In the genomic region with DNA sequence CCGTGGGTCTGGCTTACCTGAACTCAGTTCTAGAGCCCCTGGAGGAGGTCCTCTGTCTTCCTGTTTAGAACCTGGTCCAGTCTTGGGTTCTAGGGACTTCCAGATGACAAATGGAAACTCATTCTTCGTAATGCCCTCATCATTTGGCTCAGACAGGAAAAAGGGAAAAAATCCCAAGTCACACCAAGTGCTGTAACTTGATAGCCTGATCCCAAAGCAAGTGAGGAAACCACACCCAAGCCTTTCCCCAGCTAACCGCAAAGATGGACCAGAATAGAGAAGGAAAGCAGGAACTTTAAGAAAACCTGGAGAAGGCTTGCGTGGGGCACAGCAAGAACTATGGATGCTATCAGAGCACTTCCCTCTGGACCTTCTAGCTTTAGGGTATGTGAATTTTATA, we compare ENCODE assay signal across 10 mouse cellular contexts.
DNase-seq lines count a peak whose midpoint lies in the region; ATAC-seq and TF ChIP-seq lines count a peak whose summit lies in the region.
"Had no signal": no experiment of that assay in that cellular context is flagged by ENCODE, and none has a peak within 500 bp of the region (broad histone marks: within the 10 kb centered on the region; RNA-seq: fewer than 3 reads in every experiment).

No protein-coding gene starts in this region.

- TF ChIP-seq CTCF in gastrocnemius, adult 2 months (IDR thresholded peaks at IDR 0.05) = no peak
- TF ChIP-seq CTCF in left cerebral cortex, adult 2 months (IDR thresholded peaks at IDR 0.05) = no peak

- no peaks in the 10 kb centered on the region for H3K9me3 ChIP-seq in embryonic facial prominence, embryonic 14.5 days (ENCODE audit: control insufficient read depth, low read length)
- no peaks in the 10 kb centered on the region for H3K9me3 ChIP-seq in hindbrain, embryonic 11.5 days (ENCODE audit: control insufficient read depth, low read length)
- H3K9me3 ChIP-seq: megakaryocyte, embryonic 14.5 days had no signal

- WGBS in embryonic facial prominence, embryonic 14.5 days = 26% methylated on average over 4 of the region's 4 CpGs
- 67% methylated on average over 4 of the region's 4 CpGs for WGBS in hindbrain, embryonic 11.5 days

- H3K4me3 ChIP-seq in gastrocnemius, adult 2 months = peak overlapping the region; percentile 46
- H3K4me3 ChIP-seq in left cerebral cortex, adult 2 months = no peak overlapping the region
- no peak overlapping the region for H3K4me3 ChIP-seq in embryonic facial prominence, embryonic 14.5 days (ENCODE audit: low read depth, low read length)
- H3K4me3 ChIP-seq in hindbrain, embryonic 11.5 days (ENCODE audit: low read depth, low read length) = no peak overlapping the region
- H3K4me3 ChIP-seq: megakaryocyte, embryonic 14.5 days had no signal

- H3K4me2 ChIP-seq in embryonic facial prominence, embryonic 14.5 days (ENCODE audit: low read depth, low read length) = peak overlapping the region; percentile 19; the same call in 1 of the 2 replicates
- H3K4me2 ChIP-seq in hindbrain, embryonic 11.5 days (replicated peaks; ENCODE audit: low read depth, low read length) = no peak overlapping the region

- no peak overlapping the region for H3K9ac ChIP-seq in embryonic facial prominence, embryonic 14.5 days (ENCODE audit: low read depth, low read length)
- no peak overlapping the region for H3K9ac ChIP-seq in hindbrain, embryonic 11.5 days (ENCODE audit: low read depth, low read length)

- no peak for ATAC-seq in embryonic facial prominence, embryonic 14.5 days (ENCODE audit: low read depth)
- no peak for ATAC-seq in hindbrain, embryonic 11.5 days (ENCODE audit: low FRiP score)
- ATAC-seq: intestine, postnatal 0 days had no signal

- no peaks in the 10 kb centered on the region for H3K36me3 ChIP-seq in embryonic facial prominence, embryonic 14.5 days (ENCODE audit: control insufficient read depth, insufficient read depth, low read length)
- H3K36me3 ChIP-seq in hindbrain, embryonic 11.5 days (ENCODE audit: control insufficient read depth, insufficient read depth, low read length) = no peaks in the 10 kb centered on the region

- peaks cover 10% of the 10 kb centered on the region; the same call in 1 of the 2 replicates for H3K4me1 ChIP-seq in embryonic facial prominence, embryonic 14.5 days (ENCODE audit: control insufficient read depth, insufficient read depth, low read length)
- H3K4me1 ChIP-seq in hindbrain, embryonic 11.5 days (replicated peaks; ENCODE audit: control insufficient read depth, insufficient read depth, low read length) = no peaks in the 10 kb centered on the region

- no peak for DNase-seq in gastrocnemius, adult 2 months
- DNase-seq in gastrocnemius, postnatal 14 days = no peak
- DNase-seq in left cerebral cortex, adult 2 months (ENCODE audit: extremely low spot score in 1 of 2, low spot score in 2 of 2) = no peak
- DNase-seq in left cerebral cortex, adult 9 months (ENCODE audit: low spot score in 2 of 2) = no peak
- peak; percentile 50 for DNase-seq in embryonic facial prominence, embryonic 14.5 days (ENCODE audit: low spot score)
- peak; percentile 32 for DNase-seq in skeletal muscle tissue, adult 2 months (ENCODE audit: low read depth, low spot score)
- no peak for DNase-seq in hindbrain, embryonic 11.5 days (ENCODE audit: low spot score)
- DNase-seq in ovary, adult 18-20 months (ENCODE audit: low spot score) = no peak

- H3K27ac ChIP-seq in gastrocnemius, adult 2 months = peak overlapping the region; percentile 69
- H3K27ac ChIP-seq in left cerebral cortex, adult 2 months = peak overlapping the region; percentile 48
- H3K27ac ChIP-seq in embryonic facial prominence, embryonic 14.5 days (replicated peaks; ENCODE audit: low read depth, low read length) = no peak overlapping the region
- H3K27ac ChIP-seq in hindbrain, embryonic 11.5 days (ENCODE audit: low read depth, low read length) = no peak overlapping the region

- intact Hi-C loops in gastrocnemius, adult 2 months (cut with DNase I) = loop anchor here (1.0 to 2.0 kb wide), 2 partner anchors 52 to 110 kb away; no protein-coding TSS in a partner anchor
- intact Hi-C loops in gastrocnemius, postnatal 14 days (cut with DNase I; ENCODE audit: low total_unique reads) = no loop called here
- intact Hi-C loops in left cerebral cortex, adult 2 months (cut with DNase I) = loop anchor here (1.0 to 2.0 kb wide), 2 partner anchors 54 to 110 kb away; no protein-coding TSS in a partner anchor

- H3K27me3 ChIP-seq in embryonic facial prominence, embryonic 14.5 days (replicated peaks; ENCODE audit: control insufficient read depth, insufficient read depth, low read length) = no peaks in the 10 kb centered on the region
- H3K27me3 ChIP-seq in hindbrain, embryonic 11.5 days (ENCODE audit: control insufficient read depth, insufficient read depth, low read length) = no peaks in the 10 kb centered on the region

Comparison
In these comparisons a context has a peak if more than half of its experiments do, and no peak if none do; other contexts are left out.
1. DNase-seq: peak in embryonic facial prominence, embryonic 14.5 days (single experiment) and skeletal muscle tissue, adult 2 months (single experiment); none in gastrocnemius, adult 2 months (single experiment), gastrocnemius, postnatal 14 days (single experiment), left cerebral cortex, adult 2 months (0 of 2), left cerebral cortex, adult 9 months (0 of 2), hindbrain, embryonic 11.5 days (single experiment) and ovary, adult 18-20 months (single experiment).
2. H3K27ac ChIP-seq: peak in gastrocnemius, adult 2 months (single experiment) and left cerebral cortex, adult 2 months (single experiment); none in embryonic facial prominence, embryonic 14.5 days (single experiment) and hindbrain, embryonic 11.5 days (single experiment).